Mouse (Mus musculus) kidney, adult 2 months (tissue): ENCODE data around the gene Brca1. TPM values are rescaled to one million over a fixed set of nuclear protein-coding genes. Genes with fewer than 3 reads are reported as not detected.
A peak's percentile ranks its signal among the peaks of the same experiment; 100 is the strongest.

Experiments used
- DNase-seq: peaks from one replicate; pipeline ENCODE4 v3.0.0; 2021
- H3K27ac ChIP-seq: fragments of 200-500 bp; 2 replicates; pipeline ENCODE4 v1.5.1; 2012; ENCODE audit warnings: low read depth, low read length, control low read depth, inconsistent platforms; ENCODE audit not compliant: insufficient read depth
- H3K27me3 ChIP-seq: fragments of 200-500 bp; replicated peaks from 2 replicates; pipeline ENCODE4 v1.6.1; 2012; ENCODE audit warnings: mild to moderate bottlenecking, moderate library complexity, low read length, inconsistent platforms; ENCODE audit not compliant: control insufficient read depth, insufficient read depth
- H3K36me3 ChIP-seq: fragments of 200-500 bp; 2 replicates; pipeline ENCODE4 v1.6.1; 2012; ENCODE audit warnings: mild to moderate bottlenecking, moderate library complexity, low read length, inconsistent platforms; ENCODE audit not compliant: control insufficient read depth, insufficient read depth
- H3K4me1 ChIP-seq: fragments of 200-500 bp; 2 replicates; pipeline ENCODE4 v1.6.1; 2011; ENCODE audit warnings: low read length; ENCODE audit not compliant: control insufficient read depth, insufficient read depth
- H3K4me3 ChIP-seq: fragments of 200-500 bp; 2 replicates; pipeline ENCODE4 v1.5.1; 2011; ENCODE audit warnings: mild to moderate bottlenecking, low read depth, low read length, control low read depth; ENCODE audit not compliant: insufficient read depth
- CTCF ChIP-seq: fragments of 200-500 bp; conservative IDR thresholded peaks from 2 replicates; pipeline ENCODE4 v1.5.1; 2011; ENCODE audit warnings: low read depth, mild to moderate bottlenecking, control low read depth, low read length, moderate library complexity, mixed read lengths; ENCODE audit not compliant: insufficient read depth, insufficient read length
- POLR2A ChIP-seq: fragments of 200-500 bp; IDR thresholded peaks from one replicate; pipeline ENCODE4 v1.6.1; 2011; ENCODE audit warnings: low read depth, low read length, control low read depth
- WGBS: fragments of 180-500 bp; shearing (Covaris S2); methylation state at CpG from one replicate; pipeline ENCODE4 v1.1.7; 2018; 5-methylcytosine and 5-hydroxymethylcytosine counted together
- polyA plus RNA-seq: library from polyadenylated mRNA; depleted of rRNA; stranded (reverse); fragments of >200 nt; gene quantifications from 2 replicates; pipeline ENCODE4 v1.2.3, GENCODE M21; 2012

Gene Brca1
- polyA plus RNA-seq, 1 experiment = 0.16 TPM

DNA sequence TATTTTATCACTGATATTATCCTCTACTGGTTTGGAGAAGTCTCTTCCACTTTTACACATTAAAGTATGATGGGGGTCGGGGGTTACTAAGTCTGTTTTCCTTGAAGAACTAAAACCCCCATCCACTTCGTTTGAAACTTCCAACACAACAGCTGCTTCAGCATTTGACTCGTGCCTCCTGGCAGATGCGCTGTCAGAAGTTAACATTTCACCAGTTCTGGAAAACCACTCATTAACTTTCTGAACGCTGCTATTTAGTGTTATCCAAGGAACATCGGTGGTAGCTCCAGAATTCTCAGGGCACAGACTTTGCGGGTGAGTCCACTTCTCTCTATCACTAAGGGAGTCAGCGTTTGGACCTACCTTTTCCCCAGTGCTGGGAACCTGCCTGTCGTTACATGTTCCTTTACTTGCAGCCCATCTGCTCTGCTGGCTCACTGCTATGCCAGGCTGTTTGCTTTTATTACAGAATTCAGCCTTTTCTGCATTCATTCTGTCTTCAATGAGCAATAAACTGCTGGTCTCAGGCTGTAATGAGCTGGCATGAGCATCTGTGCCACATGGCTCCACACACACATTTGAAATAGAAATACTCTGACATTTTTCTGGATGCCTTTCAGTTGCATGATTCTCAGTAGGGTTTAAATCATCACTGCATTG lies 25.7 kb downstream of the Brca1 start:
- H3K4me3 ChIP-seq = no peak overlapping the region
- TF ChIP-seq POLR2A = no peak
- TF ChIP-seq CTCF = no peak
- H3K27me3 ChIP-seq = no peaks in the 10 kb centered on the region
- DNase-seq = peak; percentile 80
- no peak overlapping the region for H3K27ac ChIP-seq
- H3K4me1 ChIP-seq = peaks cover 4% of the 10 kb centered on the region; the same call in 1 of the 2 replicates
- no peaks in the 10 kb centered on the region for H3K36me3 ChIP-seq
- WGBS = 57% methylated on average over 9 of the region's 9 CpGs

DNA sequence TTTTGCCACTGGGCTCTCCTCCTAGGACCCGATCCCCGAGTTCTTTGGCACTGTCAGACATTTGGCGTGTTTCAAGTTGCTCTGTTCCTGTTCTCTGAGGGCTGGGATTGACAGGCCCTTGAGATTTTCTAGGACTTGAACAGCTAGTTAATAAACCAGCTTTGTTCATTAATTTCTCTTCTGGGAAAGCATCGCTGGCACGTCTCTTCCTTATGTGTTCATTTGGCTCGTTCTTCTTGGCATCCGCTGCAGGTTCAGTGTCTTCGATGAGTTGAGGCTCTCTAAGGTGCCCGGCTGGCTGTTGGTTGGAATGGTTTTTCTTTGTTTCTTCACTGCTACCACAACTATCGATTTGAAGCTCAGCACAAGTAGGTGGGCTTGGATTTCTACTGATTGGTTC lies 26.7 kb downstream of the Brca1 start:
- Histone ChIP-seq H3K27me3 (no peaks in the 10 kb centered on the region), H3K27ac (no peak overlapping the region), H3K4me3 (no peak overlapping the region), H3K36me3 (no peaks in the 10 kb centered on the region), H3K4me1 (peaks cover 4% of the 10 kb centered on the region; the same call in 1 of the 2 replicates)
- no peak for TF ChIP-seq CTCF
- TF ChIP-seq POLR2A = no peak
- peak; percentile 57 for DNase-seq
- WGBS = 82% methylated on average over 10 of the region's 10 CpGs

DNA sequence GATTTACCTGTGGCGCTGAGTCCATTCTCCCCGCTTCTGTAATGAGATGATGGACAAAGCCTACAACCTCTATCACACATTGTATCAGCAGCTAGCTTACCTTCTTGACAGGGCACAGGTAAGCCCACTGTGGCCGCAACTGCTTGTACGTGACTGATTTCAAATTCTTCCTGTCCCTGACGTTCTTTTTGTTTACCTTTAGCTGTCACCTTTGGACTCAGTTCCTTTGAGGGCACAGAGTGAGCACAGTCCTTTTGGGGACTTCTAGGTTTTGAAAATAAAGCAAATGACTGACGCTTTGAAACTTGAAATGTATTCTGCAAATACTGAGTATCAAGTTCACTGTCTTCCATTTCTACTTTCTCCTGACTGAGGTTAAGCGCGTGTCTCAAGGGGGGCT lies 27.3 kb downstream of the Brca1 start:
- Histone ChIP-seq H3K27me3 (no peaks in the 10 kb centered on the region), H3K4me3 (no peak overlapping the region), H3K27ac (no peak overlapping the region), H3K4me1 (peaks cover 8% of the 10 kb centered on the region; the same call in 1 of the 2 replicates), H3K36me3 (no peaks in the 10 kb centered on the region)
- peak; percentile 9 for DNase-seq
- WGBS = 82% methylated on average over 8 of the region's 8 CpGs
- no peak for TF ChIP-seq CTCF
- TF ChIP-seq POLR2A = no peak

- 65% methylated on average over 6 of the region's 6 CpGs for WGBS
- Histone ChIP-seq H3K36me3 (no peaks in the 10 kb centered on the region), H3K4me1 (peaks cover 5% of the 10 kb centered on the region; the same call in 1 of the 2 replicates), H3K27me3 (no peaks in the 10 kb centered on the region), H3K4me3 (no peak overlapping the region), H3K27ac (no peak overlapping the region)
- TF ChIP-seq POLR2A = no peak
- DNase-seq = peak; percentile 33
Measured at GRCm38 (mm10) chr11:101519364-101519763, 32.4 kb downstream of the Brca1 start.

DNA sequence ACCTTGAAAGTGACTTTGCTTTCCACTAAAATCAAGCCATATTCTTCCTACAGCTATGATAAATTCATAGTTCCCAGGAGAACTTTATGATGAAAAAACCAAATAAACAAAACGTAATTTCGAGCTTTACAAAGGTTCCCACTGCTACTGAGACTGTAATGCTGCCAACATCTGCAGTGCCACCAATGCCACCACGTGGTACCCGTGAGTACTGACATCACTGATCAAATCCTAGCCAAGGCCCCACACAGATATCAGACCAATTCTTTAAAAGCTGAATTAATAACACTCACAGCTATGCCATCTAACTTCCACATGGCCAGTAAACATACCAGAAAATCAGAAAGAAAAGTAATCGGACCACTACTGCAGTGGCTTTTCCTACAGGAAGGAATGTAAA lies 32.8 kb downstream of the Brca1 start:
- WGBS = 82% methylated on average over 5 of the region's 5 CpGs
- peaks cover 5% of the 10 kb centered on the region; the same call in 1 of the 2 replicates for H3K4me1 ChIP-seq
- H3K36me3 ChIP-seq = no peaks in the 10 kb centered on the region
- H3K27me3 ChIP-seq = no peaks in the 10 kb centered on the region
- no peak overlapping the region for H3K4me3 ChIP-seq
- no peak for TF ChIP-seq POLR2A
- peak; percentile 52 for TF ChIP-seq CTCF
- peak; percentile 13 for DNase-seq
- no peak overlapping the region for H3K27ac ChIP-seq

GRCm38 (mm10) chr11:101507090-101507489 lies 44.7 kb downstream of the Brca1 start:
- Histone ChIP-seq H3K36me3 (no peaks in the 10 kb centered on the region), H3K27me3 (no peaks in the 10 kb centered on the region), H3K4me1 (no peaks in the 10 kb centered on the region), H3K4me3 (no peak overlapping the region), H3K27ac (no peak overlapping the region)
- no peak for DNase-seq
- TF ChIP-seq POLR2A (no peak), CTCF (no peak)
- WGBS = 96% methylated on average over 7 of the region's 7 CpGs

DNA sequence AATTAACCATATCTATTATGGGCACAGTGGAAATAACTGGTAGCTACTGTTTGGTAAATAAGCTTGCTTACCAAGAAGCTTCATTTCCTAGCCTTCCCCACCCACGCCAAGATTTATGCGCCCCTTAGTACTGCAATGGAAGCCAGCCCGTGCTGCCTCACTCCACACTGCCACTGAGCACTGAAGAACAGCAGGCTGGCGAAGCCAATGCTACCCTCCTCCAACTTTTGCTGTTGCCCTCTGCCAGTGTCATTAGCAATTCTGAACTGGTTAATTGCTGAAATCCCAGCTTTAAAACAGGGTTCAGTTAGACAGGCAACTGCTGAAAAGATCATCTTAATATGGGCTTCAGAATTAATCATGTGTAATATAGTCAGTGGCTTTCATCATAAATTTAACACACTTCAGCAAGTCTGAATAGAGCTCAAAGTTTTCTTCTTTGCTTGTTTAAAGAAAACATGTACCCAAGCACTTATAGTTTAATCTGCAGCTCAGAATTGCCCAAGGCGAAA lies 45.4 kb downstream of the Brca1 start:
- no peak overlapping the region for H3K4me3 ChIP-seq
- H3K27me3 ChIP-seq = no peaks in the 10 kb centered on the region
- H3K36me3 ChIP-seq = no peaks in the 10 kb centered on the region
- H3K4me1 ChIP-seq = no peaks in the 10 kb centered on the region
- 88% methylated on average over 5 of the region's 5 CpGs for WGBS
- DNase-seq = no peak
- no peak overlapping the region for H3K27ac ChIP-seq
- TF ChIP-seq POLR2A (no peak), CTCF (no peak)
